Mouse (Mus musculus) retina, embryonic 14.5 days (tissue): ENCODE measurements around the gene Rbfox1.
A peak's percentile ranks its signal among the peaks of the same experiment; 100 is the strongest.

ENCODE experiments used
- DNase-seq: peaks from one replicate; pipeline ENCODE4 v3.0.0-alpha.2; 2015; ENCODE audit warnings: low spot score

The Rbfox1 gene

DNA sequence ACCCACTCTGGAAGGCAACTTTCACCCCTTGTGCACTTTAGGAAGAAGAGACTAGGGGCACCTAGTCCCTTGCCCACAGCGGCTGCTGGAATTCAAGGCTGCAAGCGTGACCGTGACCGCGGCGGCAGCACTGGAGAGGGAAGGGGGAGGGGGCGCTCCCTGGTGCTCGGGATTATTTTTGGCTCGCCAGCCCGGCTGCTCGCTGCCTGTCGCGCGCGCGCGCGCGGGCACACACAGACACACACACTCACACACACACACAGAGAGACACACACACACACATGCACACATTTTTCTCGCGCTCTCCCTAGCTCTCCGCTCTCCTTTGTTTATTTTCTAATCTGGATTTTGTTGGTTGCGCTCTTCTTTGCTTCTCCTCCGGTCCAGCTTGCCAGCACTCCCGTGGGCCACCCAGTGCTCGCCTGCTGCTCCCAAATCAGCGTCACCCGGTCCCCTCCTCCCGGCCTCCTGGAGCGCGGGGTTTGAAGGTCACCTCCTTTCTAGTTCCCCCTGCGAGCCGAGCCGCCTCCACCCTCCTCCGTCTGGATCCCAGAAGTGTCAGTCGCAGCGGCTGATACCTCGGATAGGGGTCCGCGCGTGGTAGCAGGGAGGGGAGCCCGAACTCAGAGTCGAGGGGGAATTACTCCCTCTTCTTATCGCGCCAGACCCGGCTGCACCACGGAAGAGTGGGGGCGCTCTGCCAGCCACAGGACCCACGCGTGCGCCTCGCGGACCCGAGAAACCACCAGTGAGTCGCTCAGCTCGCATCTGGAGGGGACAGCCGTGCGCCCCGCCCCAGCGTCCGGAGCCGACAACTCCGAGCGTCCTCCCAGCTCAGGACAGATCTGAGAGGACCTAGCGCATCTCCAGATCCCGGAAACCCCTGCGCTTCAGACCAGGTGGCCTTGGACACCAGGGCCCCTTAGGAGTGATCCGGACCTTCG lies at the start of gene Rbfox1:
Rbfox1 (plus strand) TSS at position 610 of the 944 bp plus-strand sequence.
- peak; percentile 32 for DNase-seq

DNA sequence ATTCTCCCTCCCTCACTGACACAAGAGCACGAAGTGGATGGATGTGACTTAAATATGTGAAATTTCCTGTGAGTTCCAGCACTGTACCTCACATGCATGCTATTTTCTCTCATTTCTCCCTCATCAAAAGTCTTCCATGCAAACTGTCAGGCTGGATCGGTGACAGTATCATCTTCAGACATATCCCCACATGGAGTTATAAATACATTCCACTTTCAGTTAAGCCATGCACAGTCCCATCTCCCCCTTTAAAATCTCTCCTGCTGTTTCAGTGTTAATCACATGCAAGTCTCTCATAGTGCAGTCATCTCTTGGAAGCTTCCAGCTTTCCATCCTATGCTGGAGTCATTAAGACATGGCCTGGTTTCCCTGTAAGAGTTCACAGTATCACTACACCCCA lies 48.4 kb upstream of the Rbfox1 start:
- no peak for DNase-seq

DNA sequence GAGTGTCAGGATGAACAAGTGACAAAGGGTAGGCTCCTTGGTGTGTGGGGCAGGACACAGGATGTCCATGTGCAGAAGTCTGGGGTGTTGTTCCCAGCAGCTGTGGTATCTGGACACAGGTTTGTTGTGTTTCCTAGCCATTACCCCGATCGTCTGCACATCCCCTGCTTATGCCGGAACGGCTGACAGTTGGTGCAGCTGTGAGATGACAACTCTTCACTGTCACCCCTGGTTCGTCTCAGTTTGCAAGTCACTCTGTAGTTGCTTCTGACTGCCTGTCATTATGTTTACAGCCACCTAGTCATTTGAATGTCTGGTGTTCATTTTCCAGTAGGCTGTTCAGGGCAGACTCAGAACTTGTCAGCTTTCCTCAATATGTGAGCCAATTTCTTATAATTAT lies 44.0 kb upstream of the Rbfox1 start:
- DNase-seq = no peak

DNA sequence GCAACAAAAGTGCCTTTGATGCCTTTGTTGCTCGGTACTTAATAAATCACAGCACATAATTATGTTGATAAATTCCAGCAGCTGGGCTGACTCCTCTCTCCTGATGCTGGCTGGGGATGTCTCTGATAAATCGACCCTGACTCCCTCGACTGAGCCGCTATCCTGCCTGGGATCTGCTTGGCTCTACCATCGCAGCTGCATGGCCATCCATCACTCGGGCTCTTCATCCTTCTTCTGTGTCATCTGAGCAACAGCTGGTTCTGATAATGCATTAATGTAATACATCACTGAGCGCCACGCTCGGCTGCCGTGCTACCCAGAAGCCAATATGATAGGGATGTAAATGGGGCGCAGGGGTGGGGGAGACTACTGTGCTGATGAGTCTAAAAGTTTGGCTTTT lies 39.5 kb upstream of the Rbfox1 start:
- DNase-seq = no peak

DNA sequence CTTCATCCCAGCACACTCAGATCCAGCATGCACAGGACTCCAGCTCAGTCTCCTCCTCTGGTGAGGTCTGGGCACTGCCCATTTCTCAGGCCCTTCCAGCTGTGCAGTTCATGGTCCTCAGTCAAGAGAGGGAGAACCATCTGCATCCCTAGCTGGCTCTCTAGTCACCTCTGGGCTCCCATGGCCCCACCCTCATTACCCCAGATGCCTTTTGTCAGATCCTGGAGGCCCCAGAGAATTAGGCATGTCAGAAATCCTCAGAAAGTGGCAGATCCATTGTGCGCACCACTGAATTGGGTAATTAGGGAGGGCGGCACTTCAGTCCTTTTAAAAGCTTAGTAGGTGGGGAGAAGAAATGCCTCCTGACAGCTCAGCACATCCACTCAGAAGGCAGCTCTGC lies 32.1 kb upstream of the Rbfox1 start:
- DNase-seq = peak; percentile 47

DNA sequence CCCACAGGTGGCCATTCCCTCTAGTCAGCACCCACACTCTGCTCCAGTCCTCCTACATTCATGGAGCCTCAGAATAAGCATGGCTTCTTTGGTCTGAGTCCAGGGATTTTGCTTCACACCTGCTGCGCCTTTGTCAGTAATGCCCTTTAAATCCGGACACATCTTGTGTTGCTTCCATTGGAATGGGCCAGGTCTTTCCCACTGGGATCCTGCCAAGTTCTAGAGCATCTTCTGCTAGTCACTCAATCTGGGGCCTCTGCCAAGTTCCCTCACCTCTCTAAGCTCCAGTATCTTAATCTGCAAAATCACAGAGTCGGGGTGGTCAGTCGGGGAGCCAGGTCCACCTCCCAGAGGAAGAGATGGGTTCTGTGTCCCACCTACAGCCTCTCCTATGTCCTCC lies 20.8 kb upstream of the Rbfox1 start:
- no peak for DNase-seq

DNA sequence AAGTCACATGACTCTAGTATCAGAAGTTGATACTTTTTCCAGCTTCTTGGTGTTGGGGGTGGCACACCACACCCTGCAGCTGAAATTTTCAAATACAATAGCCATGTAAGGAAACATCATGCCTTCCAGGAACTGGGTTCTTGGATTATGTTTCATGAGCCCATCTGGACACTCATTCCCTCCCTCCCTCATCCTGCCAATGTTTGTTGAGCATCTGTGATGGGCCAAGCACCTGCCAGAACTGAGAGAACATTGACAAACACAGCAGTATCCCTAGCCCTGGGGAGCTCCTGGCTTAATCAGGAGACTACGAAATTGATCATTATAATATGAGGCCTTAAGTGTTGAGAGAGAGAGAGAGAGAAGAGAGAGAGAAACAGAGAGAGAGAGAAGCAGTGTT lies 18.2 kb upstream of the Rbfox1 start:
- DNase-seq = no peak

DNA sequence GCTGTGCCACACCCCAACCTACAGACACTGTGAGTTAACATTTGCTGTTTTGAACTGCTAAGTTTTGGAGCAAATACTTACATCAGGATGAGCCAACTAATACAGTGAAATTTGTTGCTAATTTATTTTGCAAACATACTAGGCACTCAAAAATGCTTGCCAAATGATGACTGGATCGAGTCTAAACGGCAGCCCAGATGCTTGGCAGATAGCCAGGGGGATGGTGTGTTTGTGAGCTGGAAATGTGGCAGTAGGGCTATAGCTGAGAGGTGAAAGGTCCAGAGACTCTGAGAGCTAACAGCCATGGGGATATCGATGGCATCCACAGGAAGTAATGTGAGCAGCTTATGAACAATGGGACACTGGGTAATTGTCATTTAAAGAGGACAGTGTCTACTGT lies 14.8 kb upstream of the Rbfox1 start:
- no peak for DNase-seq

DNA sequence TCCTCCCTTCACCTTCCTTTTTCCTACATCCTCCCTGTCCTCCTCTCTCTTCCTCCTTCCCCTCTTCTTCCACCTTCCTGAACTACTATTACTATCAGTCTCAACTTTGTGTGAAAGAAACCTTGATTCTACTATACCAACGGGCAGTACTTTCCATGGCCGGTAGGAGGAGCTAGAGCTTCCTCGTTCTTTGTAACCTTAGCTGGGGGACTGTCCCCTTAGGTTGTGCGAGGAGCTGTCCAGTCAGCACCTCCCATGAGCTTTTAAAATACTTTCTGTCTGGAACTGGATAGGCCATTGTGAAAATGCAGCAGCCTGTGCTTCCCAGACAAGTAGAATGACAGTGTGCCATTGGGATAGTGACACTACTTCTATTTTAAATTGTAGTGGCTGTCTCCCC lies 3.3 kb upstream of the Rbfox1 start:
- DNase-seq = peak; percentile 90

DNA sequence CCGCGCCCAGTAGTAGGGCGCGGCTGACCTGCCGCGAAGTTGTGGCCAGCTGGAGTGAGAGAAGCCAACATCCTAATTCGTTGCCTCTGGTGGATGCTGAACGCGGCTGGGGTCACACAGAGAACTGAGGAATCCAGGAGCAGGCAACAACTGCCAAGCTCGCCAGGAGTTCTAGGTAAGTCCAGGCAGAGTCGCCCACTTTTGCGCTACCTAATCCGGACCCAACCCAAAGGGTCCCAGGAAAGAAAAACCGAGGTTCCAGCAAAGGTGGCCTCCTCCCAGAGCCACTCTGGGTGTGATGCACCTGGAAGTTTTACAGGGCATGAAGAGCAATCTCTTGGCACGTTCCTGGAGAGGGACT lies 515 bp downstream of the Rbfox1 start:
- no peak for DNase-seq

DNA sequence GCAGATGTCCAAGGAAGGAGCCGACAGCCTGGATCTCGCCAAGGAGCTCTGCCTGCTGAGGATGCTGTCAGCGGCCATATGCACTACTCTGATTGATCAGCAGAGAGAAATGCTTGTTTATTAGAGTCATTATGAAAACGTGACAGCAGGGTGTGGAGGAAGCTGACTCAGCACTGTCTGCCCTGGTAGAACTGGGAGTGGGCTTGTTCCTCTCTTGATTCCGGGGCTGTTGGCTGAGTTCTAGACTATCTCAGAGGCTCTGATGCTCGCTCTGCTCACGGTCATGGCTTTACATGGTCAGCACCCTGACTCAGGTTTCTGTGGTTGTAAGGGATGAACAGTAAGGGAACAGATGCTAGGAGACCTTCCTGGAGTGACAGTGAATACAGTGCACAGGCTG lies 10.4 kb downstream of the Rbfox1 start:
- DNase-seq = no peak

DNA sequence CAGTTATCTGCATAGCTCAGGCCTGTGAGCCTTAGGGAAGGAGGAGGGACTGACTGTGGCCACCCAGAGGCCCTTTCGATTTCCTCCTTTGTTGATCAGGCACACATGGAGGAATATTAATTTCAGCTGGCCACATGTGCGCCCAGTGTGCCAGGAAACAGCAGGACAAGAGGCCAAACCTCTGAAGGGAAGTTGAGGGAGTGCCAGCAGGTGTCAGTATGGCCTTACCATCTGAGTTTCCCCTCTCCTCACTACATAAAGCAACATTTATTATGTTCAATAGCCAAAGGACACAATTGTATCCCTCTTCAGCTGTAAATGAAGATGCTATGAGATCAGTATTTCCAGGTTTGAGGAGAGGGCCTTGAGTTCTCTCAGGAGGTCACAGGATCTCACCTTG lies 13.2 kb downstream of the Rbfox1 start:
- no peak for DNase-seq

DNA sequence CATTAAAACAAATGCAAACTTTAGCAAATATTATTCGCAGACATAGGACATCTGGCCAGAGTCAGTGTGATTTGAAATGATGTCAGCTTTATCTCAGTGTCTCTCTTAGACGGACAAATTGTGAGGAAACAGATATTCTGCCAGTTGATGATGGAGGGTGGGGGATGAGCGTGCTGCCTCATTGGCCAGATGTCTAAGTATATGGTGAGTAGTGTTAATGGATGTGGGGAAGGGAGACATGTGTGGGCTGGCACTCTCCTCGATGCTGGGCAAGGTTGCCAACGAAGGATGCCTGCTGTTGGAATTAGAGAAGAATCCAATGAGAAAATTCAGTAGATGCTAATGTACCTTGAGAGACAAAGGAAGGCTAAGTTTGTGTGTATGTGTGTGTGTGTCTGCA lies 25.6 kb downstream of the Rbfox1 start:
- no peak for DNase-seq

DNA sequence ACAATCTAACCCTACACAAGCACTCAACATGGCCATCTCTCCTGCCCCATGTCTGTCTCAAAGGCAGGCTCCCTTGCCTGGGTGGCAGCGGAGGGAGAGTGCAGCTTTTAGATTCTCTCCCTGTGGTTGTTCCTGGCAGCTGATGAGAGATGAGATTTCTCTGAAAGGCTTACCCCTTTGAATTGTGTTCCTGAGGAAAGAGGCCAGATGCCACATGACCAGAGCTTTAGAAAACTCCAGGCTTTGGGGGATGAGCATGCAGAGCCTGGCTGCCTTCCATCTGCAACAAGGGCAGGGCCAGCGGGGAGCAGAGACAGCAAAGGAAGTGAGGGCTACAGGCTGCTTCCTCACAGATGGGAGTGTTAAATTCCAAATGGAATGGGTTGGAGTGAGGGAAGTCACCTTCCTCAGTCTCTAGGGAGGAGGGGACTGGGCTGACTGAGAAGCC lies 26.7 kb downstream of the Rbfox1 start:
- no peak for DNase-seq

DNA sequence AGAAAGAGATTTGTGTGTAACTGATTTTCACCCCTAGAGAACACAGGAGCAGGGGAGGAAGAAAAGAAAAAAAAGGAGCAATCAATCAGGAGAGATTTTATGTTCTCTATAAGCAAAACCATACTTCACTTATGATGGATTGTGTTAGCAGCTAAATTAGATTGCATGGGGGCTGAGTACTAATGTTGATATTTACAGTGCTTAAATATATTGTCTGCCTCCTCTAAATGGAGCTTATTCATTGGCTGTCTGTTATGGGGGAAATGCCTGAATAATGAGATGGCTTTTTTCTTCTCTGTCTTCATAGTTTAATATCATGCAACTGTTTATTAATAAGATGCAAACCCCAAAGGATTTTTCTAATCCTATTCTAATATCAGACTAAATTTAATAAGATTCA lies 32.8 kb downstream of the Rbfox1 start:
- DNase-seq = no peak

DNA sequence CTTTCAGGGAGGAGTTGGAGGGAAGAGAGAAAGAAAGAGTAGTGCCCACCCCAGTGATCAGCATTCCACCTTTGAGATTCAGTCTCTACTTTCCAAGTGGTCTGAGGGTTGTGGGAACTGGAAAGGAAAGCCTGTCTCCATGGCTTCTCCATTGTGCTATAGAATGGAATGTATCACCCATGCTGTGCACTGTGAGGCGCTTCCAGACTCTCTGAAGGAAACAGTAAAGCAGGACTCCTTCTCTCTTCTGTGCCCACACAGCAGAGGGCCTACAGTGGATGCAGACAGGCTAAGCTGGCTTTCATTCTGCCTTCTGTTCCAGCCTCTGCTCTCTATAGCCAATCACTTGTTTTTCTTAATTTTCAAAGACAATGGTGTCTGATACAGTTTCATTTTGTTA lies 41.8 kb downstream of the Rbfox1 start:
- DNase-seq = no peak

DNA sequence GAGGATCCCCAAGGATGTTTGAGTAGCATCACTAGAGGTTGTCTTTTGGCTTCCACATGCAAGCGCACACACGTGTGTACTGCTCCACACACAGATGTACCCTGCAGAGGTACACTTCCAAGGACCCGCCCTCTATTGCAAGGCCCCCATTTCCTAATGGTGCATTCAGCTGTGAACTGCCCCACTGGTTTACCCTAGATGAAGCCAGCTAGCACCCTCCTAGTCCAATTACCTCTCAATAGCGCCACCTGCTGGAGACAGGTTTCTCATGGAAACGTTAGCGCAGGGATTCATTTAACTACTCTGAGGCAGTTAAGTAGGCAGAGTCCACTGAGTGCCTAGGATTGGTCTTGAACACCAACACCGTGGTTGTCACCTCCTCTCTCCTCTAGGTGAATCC lies 46.5 kb downstream of the Rbfox1 start:
- peak; percentile 89 for DNase-seq

DNA sequence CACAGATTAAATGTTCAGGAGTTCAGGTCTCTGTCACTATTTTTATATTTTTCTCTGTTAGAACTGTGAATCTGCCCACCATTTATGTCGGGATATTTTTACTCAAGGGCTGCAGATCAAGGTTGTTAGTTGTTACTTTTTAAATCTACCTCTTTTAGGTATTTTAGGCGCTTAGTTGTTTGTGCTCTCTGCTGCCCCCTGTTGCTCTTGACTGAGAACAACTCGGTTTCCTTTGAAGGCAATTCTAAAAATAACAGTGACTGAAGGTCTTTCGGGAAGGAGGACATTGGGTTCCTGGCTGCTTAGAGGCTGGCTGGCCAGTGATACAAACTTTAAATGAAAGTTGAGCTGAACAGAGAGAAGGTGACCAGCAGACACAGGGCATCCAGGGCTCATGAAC lies 54.9 kb downstream of the Rbfox1 start:
- no peak for DNase-seq

DNA sequence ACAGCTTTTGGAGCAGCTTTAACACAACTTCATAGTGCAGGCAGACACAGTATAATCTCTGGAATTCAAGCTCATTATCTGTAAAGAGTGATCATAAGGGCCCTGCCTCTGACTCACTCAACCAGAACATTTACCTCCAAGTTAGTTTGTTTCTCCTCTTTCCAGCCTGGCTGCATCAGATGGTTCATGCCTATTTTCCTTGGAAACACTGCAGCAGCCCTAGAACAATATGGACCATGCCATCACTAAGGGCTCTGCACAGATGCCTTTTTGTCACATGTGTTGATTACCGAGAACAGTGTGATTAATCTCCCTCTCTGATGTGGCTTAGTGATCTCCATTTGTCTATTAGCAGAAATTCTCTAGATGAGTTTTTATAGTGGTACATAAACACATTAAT lies 60.5 kb downstream of the Rbfox1 start:
- no peak for DNase-seq

DNA sequence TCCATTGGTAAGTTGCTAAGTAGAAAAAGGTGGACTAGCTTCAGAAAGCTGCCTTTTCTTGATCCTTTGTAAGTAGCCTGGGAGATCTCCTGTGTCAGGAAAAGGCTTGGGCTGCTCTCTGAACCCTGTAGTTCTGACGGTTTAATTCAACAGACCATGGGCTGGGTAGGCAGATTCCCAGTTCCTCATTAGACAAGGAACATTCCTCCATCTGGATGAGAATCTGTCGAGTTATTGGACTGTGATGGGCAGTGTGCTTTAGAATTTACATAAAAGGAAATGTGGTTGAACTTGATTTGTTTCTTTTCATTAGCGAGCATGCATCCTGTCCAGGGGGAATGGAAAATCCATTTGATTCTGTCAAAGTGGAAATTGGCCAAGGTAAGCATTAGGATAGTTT lies 68.0 kb downstream of the Rbfox1 start:
- no peak for DNase-seq

DNA sequence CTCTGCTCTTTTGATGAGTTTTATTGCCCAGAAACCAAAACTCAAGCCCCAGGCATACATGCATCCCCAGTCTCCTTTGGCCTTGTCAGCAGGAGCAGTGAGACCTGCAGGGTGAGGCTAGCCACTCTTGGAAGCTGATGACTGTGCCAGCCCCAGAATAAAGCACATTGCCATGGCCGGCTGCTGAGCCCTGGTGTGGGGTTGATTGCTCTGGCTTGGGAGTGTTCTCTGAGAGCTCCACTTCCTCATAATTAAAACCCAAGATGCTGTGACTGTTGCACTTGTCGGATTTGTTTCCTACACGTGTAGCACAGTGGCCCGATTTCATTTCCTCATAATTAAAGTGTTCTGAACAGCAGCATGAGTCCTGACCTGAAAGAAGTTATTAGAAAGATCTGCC lies 72.3 kb downstream of the Rbfox1 start:
- DNase-seq = no peak

DNA sequence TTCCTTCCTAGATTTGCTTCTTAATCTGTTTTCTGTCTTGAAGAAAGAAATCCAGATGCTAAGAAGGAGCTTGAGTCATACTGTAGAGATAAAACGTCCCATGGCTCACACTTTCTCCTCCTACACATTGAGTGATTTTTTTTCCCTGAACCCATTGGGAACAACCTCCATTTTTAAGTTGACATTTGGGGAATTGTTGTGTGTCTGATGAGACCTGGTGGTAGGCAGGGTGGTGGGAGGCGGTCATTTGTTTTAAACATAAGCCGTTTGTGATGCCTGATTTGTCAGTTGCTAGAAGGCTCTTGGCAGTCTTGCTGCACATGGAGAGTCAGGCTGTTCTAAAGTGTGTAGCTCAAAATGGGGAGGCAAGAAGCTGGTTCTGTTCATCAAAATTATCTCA lies 76.6 kb downstream of the Rbfox1 start:
- DNase-seq = no peak

DNA sequence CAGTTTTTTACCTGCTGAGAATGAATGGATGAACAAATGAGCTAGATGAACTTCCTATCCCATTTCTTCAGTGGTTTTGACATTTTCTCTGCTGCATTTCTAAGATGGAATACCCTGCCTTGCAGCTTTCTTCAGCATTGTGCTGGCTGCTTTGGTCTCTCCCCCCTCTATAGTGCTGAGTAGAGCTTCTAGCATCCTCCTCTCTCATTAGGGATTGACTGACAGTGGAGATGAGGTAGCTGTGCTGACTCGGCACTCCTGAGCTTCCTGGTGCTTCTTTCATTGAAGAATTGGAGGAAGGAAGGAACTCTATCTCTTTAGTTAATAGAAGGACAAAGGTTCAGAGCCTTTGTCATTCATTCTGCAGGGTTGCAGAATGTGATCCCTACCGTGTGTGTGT lies 89.0 kb downstream of the Rbfox1 start:
- no peak for DNase-seq
